Mouse (Mus musculus) mature B cell (primary cell): ENCODE data around the gene Slc44a5.
"Not testable (repeated sequence)": the region's sequence is repeated elsewhere in the genome, so short reads cannot be mapped to it uniquely, and the experiment has no call there.

ENCODE experiments used
- in situ Hi-C: fragments of 300-500 bp; cut with MboI; formaldehyde crosslinking; loops from 2 replicates; pipeline ENCODE4 v1.14.3; 2019

Slc44a5 gene

GRCm38 (mm10) chr3:154215779-154216178 lies 242.5 kb downstream of the Slc44a5 start:
- in situ Hi-C loops = no loop called here

- in situ Hi-C loops = no loop called here
Observed at GRCm38 (mm10) chr3:154222141-154222591, 248.9 kb downstream of the Slc44a5 start.

DNA sequence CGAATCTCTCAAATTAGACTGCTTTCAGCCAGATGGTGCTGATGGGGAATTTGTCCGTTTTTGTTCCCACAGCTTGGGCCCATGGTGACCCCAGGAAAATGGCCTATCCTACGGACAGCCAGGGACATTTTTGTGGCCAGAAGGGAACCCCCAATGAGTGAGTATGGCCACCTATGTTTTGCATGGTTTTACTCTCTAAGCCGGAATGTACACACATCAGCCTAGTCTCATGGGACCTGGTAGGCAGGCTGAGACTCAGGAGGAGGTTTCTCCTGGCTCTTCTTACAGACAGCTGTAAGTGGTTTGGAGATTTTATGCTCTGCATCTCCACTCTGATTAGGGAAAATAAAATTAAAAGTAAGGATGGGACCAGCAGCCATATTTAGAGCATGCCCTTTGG lies 249.5 kb downstream of the Slc44a5 start:
- in situ Hi-C loops = no loop called here

GRCm38 (mm10) chr3:154226100-154226752 lies 253.0 kb downstream of the Slc44a5 start:
- in situ Hi-C loops = no loop called here

DNA sequence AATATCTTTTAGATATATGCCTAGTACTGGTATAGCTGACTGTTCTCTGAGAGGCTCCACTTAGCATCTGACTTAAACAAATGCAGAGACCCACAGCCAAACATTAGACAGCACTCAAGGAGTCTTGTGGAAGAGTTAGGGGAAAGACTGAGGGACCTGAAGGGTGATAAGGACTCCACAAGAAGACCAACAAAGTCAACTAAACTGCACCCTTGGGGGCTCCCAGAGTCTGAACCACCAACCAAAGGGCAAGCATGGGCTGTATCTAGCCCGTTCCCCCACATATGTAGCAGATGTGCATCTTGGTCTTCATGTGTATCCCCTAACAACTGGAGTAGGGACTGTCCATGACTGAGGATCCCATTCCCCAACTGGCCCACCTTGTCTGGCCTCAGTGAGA lies 271.7 kb downstream of the Slc44a5 start:
- in situ Hi-C loops = no loop called here

GRCm38 (mm10) chr3:154251486-154251885 lies 278.2 kb downstream of the Slc44a5 start:
- in situ Hi-C loops = no loop called here

DNA sequence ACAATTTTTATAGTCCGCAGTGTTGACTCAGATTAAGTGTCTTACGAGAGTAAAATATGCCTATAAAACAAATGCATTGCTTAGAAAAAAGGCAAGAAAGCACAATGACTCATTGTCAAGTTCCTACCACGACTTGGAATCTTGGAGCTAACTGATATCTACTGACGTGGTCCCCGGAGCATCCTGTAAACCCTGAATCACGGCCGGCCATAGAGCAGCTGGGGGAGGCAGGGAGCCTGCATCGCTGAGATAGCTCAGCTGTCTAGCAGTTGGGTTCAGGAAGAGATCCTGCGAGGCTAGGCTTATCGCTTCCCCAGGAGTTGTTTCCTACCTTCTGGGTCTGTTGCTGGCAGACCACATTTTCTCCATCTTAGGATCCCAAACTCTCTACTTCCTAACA lies 279.0 kb downstream of the Slc44a5 start:
- in situ Hi-C loops = no loop called here

DNA sequence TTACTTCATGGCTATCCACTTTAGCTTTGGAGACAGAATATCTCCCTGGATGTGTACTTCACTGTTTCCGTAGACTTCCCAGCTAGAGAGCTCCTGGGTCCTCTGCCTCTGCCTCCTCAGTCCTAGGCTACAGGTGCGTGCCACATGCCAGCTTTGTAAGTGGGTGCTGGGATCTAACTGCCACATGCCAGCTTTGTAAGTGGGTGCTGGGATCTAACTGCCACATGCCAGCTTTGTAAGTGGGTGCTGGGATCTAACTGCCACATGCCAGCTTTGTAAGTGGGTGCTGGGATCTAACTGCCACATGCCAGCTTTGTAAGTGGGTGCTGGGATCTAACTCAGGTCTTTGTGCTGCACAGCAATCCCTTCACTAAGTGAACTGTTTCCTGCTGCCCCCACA lies 281.0 kb downstream of the Slc44a5 start:
- in situ Hi-C loops = not testable (repeated sequence)

- in situ Hi-C loops = no loop called here
Observed at GRCm38 (mm10) chr3:154257312-154257711, 284.1 kb downstream of the Slc44a5 start.

DNA sequence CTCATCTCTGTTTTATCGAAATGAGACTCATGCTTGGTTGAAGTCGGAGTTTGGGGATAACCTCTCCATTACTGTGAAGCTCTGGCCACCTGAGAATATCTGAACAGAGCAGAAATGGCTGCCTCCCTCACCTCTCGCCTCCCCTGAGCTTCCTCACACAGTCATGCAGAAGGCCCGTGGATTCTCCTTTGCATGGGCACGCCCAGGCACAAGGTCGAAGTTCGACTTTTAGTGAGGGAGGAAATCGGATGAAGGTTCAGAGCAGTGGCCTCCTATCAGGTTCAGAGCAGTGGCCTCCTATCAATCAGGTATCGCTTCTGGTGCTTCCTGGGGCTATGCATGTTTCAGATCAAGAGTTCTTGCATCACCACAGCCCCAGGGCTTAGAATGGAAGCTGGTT lies 295.1 kb downstream of the Slc44a5 start:
- in situ Hi-C loops = no loop called here

- in situ Hi-C loops = no loop called here
Observed at GRCm38 (mm10) chr3:154269757-154270366, 296.6 kb downstream of the Slc44a5 start.

DNA sequence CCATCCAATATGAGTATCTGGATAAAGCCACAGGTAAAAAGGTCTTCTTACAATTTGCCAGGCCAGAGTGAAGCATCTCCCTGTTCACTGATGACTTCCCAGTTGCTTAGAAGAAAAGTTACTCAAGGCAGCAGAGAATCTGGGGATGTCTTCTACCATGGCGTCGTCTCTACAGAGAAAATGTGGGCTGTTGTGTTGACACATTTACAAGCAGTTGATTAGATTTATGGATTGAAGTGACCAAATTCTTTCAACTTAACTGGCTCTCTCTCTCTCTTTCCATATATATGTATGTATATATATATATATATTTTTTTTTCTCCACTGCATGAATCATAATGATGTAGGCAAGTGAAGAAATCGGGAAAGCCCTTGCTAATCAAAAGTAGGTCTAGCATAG lies 301.4 kb downstream of the Slc44a5 start:
- in situ Hi-C loops = no loop called here

DNA sequence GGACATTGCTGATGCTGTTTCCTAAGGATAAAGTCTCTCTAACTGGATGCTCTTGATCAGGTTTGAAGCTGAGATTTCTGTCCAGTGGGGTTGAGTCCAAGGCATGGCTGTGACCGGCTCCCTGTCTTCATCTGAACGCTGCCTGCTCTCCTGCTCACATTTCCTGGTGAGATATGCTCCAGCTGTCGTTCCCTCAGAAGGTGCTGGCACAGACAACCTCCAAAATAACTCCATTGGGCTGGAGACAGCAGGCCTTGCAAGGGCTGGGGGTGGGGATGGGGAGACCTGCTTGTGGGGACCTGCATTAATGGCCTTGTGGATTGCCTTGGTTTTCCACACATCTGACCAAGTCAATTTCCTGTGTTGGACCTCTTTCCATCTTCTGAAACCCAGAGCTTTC lies 311.0 kb downstream of the Slc44a5 start:
- in situ Hi-C loops = no loop called here

DNA sequence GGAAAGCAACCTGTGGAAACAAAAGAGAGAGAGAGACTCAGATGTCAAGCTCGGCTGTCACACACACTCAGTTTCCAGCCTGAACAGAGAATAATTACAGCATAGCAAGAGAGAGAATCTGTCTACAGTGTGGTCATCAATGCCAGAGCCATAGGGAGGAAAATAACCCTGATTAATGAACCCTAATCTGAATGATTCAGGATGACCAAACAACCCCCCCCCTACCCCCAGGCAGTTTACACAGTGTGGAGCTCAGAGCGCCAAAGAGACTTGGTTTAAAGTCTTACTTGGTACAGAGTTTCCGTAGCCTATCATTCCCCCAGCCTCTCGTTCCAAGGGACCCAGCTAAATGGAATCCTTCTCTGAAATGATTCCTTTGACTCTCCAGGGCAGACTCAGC lies 312.1 kb downstream of the Slc44a5 start:
- in situ Hi-C loops = no loop called here

- in situ Hi-C loops = no loop called here
Observed at GRCm38 (mm10) chr3:154287217-154287616, 314.0 kb downstream of the Slc44a5 start.

DNA sequence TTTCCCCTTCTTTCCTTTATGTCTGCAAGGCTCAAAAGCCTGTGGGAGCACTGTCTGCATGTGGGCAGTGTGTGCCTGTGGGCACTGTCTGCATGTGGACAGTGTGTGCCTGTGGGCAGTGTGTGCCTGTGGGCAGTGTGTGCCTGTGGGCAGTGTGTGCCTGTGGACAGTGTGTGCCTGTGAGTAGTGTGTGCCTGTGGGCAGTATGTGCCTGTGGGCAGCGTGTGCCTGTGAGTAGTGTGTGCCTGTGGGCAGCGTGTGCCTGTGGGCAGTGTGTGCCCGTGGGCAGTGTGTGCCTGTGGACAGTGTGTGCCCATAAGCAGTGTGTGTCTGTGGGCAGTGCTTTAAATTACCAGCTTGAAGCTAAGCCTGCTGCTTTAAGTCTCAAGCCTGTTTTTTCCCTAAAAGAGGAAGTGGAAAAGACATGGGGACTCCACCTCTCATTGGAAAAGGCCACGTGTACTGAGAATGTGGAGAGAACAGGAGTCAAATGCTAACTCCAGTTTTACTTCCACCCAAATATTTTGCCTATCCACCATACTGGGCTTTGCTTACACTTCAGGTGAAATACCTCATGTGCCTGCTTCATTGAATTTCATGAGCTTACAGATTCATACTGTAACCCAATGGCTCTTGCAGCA lies 315.3 kb downstream of the Slc44a5 start:
- in situ Hi-C loops = no loop called here

- in situ Hi-C loops = no loop called here
Observed at GRCm38 (mm10) chr3:154290351-154290750, 317.1 kb downstream of the Slc44a5 start.

DNA sequence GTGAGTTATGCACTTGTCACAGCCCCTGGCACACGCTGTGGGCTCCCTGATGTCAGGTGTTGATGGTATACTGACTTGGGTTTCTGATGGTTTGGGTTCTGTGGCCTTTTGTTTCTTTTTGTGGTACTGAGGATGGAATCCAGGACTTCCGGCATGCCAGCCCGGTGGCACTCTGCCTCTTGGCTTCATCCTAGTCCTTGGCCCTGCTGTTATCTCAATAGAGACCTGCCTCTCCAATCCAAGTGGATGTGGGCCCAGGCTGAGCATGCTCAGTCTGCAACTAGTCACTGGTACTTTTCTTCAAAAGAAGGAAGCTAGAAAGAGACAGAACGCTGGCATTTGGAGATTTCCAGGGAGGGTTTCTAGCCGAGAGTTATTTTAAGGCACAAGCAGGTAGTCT lies 318.9 kb downstream of the Slc44a5 start:
- in situ Hi-C loops = no loop called here

GRCm38 (mm10) chr3:154293839-154294490 lies 320.7 kb downstream of the Slc44a5 start:
- in situ Hi-C loops = no loop called here

- in situ Hi-C loops = no loop called here
Observed at GRCm38 (mm10) chr3:154294924-154295834, 321.9 kb downstream of the Slc44a5 start.

DNA sequence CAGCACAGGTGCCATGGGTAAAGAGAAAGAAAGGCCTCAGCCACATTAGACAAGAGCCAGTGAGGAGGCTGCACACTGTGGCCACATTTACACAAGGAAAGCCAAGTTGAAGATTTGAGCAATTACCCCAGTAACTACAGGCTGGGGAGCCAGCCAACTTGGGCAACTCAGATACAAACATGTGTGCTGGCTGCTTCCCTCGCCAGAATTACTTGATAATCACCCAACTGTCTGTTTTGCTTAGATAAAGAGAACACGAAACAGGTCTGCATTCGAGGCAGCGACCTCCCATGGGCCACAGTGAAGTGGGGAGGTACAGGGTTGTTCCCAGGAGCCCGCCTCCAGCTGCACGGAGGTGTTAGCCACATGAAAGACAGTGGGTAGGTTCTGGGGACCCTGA lies 324.3 kb downstream of the Slc44a5 start:
- in situ Hi-C loops = no loop called here

DNA sequence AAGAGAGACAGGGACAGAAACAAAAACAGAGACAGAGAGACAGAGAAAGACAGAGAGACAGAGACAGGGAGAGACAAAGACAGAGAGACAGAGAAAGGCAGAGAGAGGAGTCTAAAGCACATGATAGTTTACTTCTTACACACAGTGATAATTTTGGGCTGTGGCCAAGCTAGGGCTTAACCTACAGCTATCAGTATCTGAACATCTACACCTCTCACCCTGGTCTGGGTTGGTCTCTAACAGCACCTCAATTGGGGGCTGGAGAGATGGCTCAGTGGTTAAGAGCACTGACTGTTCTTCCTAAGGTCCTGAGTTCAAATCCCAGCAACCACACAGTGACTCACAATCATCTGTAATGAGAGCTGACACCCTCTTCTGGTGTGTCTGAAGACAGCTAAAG lies 325.3 kb downstream of the Slc44a5 start:
- in situ Hi-C loops = no loop called here
